Mouse (Mus musculus): ENCODE measurements around the gene Thbd. TPM values are rescaled to one million over a fixed set of nuclear protein-coding genes. Genes with fewer than 3 reads are reported as not detected.

Gene Thbd
- polyA plus RNA-seq, 1 experiment from 2014 or later = 1.7 TPM

- 53% methylated on average over 1 of the region's 1 CpGs for WGBS (ENCODE audit: insufficient replicate concordance)
- Histone ChIP-seq H3K36me3 (ENCODE audit: control insufficient read depth, insufficient read depth) (no peaks in the 10 kb centered on the region), H3K9me3 (replicated peaks; ENCODE audit: control insufficient read depth, low read length) (no peaks in the 10 kb centered on the region), H3K4me3 (ENCODE audit: low read depth, low read length) (no peak overlapping the region), H3K4me1 (ENCODE audit: control insufficient read depth, low read depth, low read length) (no peaks in the 10 kb centered on the region), H3K9ac (ENCODE audit: low read depth, low read length) (no peak overlapping the region), H3K27ac (ENCODE audit: low read length) (no peak overlapping the region), H3K27me3 (ENCODE audit: control insufficient read depth, insufficient read depth, low read depth, low read length) (no peaks in the 10 kb centered on the region), H3K4me2 (ENCODE audit: low read depth, low read length) (no peak overlapping the region)
- no peak for ATAC-seq (ENCODE audit: low read depth)
Measured at GRCm38 (mm10) chr2:148357145-148357544, 50.8 kb downstream of the Thbd start.

Other genes starting within 250 kb of the Thbd start
- gene Sstr4, start 12.8 kb downstream of the Thbd start, polyA plus RNA-seq (2015; fragmentation: Nextera tagmentation; extraction: Ambion mirVana) = not detected in 2 replicates
- gene Cd93, start 35.4 kb upstream of the Thbd start, polyA plus RNA-seq (2015; fragmentation: Nextera tagmentation; extraction: Ambion mirVana) = 2.5 and 2.6 TPM in 2 replicates